Mouse (Mus musculus) erythroblast, adult 5-6 weeks (primary cell): ENCODE data around the gene Shtn1. TPM values are rescaled to one million over a fixed set of nuclear protein-coding genes. Genes with fewer than 3 reads are reported as not detected.

Experiments used
- ATAC-seq: replicated peaks from 2 replicates; pipeline ENCODE4 v1.8.0; 2016; ENCODE audit warnings: moderate number of reproducible peaks, mild to moderate bottlenecking, moderate TSS enrichment, inconsistent platforms; ENCODE audit not compliant: poor library complexity, low FRiP score, severe bottlenecking
- total RNA-seq, 2 experiments: library from RNA; stranded (forward) in 1 of 2; stranded (reverse) in 1 of 2; fragments of 150-400 nt in 1 of 2; fragments of 200-764, 138-1000 nt in 1 of 2; gene quantifications; 2 replicates each; pipeline versions ENCODE4 v1.2.3 to v1.2.4; 2015 to 2017; ENCODE audit warnings: low replicate concordance in 2 of 2

Shtn1 gene
- total RNA-seq, 2 experiments from 2014 or later, result 0.94 to 1.2 TPM

DNA sequence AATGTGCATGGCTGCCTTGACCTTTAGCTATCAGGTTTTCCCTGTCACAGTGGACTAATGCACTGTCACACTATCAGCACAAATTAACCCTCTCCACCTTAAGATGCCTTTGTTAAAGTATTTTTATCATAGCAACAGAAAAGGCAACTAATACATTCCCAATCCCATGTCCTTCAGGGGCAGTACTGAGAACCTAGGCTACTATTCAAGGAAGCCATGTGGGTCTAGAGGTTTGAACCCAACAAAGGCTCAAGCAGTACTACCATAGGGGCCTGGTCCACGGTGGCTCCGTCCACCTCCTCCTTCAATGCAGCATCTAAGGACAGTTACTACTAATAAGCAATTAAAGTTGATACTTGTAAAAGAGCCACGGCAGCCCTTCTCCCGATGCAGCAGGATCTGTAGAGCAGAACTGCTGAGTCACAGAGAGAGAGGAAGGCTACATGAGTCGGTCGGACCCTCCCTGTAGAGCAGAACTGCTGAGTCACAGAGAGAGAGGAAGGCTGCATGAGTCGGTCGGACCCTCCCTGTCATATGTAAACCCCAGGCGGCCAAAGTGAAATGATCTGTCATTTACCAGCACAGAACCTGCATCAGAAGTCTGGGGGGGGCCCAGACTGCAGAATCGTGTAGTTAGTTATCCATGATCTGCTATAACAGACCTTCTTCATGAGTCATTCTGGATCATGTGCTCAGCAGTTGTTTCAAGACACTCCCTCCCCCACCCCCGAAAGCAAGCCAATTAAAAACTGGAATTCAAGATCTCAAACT, 97.3 kb downstream of the Shtn1 start:
- no peak; the same call in 1 of the 2 replicates for ATAC-seq

DNA sequence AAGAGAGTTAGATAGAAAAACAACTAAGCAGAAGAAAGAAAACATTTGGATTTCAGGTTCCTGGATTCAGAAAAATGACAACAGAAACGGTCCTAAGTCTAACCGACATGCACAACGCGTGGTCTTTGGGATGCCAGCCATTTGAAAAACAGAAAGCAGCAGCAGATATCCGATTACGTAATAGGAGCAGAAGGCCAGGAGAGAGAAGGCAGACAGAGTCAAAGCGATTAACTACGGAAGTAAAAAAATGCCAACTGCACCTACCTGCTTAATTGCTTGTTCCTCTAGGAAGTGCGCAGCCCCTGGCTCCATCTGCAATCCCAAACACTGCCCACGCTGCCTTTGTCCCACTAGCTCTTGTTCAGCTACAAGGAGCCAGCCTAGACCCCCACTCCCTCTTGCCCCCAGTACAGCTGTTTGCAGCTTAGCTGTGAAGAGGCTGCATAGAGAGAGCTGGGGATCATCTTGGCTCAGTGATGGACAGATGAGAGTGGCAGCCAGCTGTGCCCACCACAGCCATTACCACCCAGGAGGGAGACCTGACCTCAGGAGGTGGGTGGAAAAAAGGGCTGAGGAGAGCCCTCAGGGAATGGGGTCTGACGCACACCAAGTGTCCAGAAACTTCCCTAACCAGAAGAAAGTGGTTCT, 100.6 kb downstream of the Shtn1 start:
- no peak for ATAC-seq

DNA sequence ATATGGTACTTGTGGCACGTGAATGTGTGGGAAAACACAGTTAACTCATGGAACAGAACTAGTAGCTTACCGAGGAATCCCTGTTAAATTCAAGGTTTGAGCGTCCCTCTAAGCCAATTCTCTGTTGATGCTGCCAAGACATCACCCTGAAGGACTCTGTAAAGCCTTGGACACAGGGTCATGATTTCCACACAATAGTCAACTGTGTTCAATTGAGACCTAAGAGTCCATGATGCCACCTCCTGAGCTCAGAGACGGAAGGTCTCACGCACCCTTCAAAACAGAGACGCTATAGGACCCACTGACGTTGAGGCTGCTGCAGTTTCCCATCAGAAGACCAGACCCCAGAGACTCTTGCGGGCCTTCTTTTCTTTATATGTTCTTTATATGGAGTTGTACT, 101.8 kb downstream of the Shtn1 start:
- no peak for ATAC-seq

DNA sequence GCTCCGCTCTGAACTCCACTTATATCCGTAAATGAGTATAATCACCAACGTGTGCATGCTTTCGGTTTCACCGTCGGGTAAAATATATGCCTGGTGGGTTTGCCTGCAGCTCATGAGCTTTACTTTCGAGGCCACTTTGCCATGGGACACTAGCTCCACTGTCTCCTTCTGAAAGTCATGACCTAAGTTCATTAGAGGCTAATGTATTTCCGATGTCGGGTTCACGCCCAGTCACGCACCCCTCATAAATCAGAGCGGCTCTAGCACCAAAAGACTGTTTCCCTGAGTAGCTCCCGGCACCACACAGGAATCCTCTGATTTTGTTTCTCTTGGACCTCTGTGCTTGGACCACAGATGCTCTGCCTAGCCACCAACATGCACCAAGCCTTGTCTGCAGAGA, 105.1 kb downstream of the Shtn1 start:
- no peak for ATAC-seq

DNA sequence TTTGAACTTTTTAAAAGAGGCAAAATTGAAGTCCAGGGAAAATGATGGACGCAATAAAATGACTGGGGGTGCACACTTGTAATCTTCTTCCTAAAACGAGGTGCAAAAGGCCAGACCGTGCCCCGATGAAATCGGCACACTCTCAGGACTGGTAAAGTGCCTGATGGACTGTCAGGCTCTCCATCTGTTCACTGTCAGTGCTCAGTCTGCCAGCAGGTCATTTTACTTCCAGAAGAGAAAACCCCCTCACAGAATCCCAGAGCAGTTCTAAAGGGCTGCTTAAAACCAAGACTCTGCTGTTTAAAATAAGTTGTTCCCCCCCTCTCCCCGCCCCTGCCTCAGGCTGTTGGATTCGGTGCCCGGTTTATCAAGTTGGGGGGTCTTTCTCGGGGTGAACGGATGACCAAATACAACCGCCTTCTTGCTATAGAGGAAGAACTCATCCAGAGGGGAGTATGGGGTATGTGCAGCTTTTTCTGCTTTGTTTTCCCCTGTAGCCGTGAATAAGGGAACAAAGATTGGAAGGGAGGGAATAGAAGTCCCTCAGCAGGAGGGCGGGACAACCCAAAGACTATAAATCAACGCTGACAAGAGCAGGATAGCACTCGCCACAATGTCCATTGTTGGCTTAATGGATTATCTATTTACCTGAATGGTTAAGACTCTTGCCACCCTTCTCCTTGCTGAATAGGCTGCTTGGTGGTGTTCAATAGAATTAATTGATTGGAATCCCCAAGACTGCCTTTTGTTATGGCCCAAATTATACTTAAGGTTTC, 107.0 kb downstream of the Shtn1 start:
- ATAC-seq, result no peak

DNA sequence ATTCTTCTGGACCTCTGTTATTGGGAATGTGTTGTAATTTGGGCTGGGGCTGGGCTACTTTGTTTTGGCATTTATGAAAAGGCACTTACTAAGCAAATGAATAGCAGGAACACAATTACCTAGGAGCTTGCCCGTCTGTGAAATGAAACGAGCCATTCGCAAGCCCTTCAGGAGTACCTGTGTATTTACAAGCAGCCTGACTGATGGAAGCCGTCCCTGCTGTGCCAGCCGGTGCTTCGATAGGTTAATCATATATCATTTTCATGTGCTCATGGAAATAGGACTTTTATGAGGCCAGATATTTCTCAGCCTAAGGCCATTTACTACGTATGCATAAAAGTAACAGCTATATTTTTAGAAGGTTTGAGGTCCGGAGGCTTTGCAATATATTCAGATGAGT, 112.9 kb downstream of the Shtn1 start:
- no peak for ATAC-seq

DNA sequence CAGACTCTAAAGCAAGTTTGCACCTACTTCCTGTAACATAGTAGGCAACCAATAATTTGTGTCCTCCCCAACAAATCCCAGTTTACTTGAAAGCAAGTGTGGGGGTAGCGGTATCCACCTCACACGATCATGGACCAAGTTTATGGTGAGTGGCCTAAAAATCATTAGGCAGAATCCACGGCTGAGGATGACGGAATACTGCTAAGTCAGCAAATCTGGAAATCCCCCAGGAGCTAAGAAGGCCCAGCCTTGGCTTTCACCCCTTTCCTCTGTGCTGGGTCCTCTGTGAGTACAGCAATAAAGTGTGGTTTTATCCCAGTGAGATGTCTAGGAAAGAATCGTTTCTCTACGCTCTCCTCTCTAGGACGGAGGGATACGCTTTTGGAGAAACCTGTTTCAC, 121.1 kb downstream of the Shtn1 start:
- ATAC-seq, result no peak

DNA sequence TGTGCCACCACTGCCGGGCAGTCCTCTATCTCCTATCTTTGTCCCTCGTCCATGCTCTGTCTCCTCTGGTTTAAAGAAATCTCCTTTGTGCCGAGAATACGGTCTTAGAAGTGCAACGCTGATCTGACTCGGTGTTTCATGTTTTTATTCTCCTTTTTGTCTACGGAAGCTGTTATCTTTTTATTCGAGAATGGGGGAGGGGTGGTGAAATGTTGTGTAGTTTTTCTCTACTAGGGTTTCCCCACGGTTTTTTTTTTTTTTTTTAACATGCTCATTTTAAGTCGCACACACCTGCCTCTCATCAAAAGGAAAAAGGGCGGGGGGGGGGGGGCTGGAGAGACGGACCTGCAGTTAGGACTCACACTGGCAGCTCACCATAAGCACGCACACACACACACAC, 123.7 kb downstream of the Shtn1 start:
- ATAC-seq, result no peak

DNA sequence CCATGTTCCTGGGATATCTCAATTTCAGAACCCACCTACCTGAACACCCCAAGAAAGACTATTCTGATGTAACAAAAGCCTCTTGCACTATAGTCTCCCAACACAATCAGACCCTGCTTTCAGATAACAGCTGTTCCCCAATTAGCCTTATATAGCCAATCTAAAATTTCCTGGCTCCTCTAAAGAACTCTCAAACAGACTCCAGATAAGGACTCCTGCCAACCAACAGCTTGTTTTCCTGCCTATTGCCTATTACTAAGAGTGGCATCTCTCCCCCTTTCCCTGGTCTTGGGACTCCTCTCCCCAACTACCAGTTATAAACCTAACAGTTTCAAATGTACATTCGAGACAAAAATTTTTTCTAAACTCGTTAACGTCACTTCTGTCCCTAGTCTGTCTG, 124.4 kb downstream of the Shtn1 start:
- no peak for ATAC-seq

DNA sequence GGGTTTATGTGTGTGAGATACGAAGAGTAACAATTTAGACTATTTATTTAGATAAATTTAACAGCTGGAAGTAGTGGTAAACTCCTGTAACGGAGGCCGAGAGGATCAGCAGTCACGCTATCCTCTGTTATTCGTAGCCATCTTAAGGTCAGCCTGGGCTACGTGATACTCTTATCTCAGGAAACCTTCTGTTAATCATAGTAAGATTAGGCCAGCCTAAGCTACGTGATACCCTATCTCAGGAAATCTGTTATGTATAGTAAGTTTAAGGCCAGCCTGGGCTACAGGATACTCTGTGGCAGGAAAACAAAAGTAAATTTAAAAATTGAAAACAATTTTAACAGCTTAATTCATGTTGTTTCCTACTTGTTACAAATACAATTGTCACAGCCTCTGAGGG, 129.9 kb downstream of the Shtn1 start:
- no peak for ATAC-seq

DNA sequence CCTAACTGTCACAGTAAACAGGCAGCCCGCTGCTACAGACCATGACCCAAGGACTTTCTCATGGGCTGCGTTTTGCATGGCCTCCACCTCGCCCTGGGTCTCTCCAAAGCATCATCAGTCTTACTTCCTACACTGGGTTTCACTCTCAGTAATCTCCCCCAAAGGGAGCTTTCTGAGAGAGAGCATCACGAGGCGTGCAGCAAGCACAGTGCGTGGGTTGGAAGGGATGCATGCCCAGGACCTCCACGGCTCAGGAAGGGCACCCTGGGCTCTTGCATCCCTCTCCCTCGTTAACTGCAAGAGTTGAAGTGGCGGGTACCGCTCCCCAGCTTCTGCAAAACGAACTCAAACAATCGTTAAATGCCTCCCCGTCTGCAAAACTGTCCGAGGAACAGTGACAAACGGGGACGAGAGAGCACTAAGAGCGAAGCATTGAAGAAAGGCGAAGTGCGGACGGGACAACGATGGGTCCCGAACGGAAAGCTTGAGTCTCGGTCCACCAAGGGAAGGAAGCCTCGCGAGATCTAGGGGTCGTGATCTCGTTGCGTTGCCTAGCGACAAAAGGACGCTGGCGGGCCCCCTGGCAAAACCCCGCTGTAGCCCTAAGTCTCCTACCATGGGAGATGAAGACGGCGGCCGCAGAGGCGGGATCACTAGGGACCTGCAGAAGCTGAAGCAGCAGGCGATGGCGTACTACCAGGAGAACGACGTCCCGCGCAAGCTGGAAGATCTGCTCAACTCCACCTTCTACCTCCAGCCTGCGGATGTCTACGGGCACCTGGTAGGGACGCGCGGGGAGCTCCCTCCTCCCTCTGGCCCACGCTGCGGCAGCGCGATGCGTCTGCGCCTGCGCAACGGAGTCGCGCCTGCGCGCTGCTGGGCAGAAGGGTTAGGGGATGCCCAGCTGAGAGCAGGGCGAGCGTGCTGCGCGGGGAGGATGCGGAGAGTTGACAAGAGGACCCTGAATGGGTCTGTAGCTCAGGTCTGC, 132.8 kb downstream of the Shtn1 start, which contains the start of the genes Eno4 and Hspa12a:
TSS of gene Eno4 (plus strand) at position 585 of the 988 bp plus-strand sequence.
TSS of gene Hspa12a (minus strand) at position 814 of the 988 bp plus-strand sequence.
- ATAC-seq, result no peak

DNA sequence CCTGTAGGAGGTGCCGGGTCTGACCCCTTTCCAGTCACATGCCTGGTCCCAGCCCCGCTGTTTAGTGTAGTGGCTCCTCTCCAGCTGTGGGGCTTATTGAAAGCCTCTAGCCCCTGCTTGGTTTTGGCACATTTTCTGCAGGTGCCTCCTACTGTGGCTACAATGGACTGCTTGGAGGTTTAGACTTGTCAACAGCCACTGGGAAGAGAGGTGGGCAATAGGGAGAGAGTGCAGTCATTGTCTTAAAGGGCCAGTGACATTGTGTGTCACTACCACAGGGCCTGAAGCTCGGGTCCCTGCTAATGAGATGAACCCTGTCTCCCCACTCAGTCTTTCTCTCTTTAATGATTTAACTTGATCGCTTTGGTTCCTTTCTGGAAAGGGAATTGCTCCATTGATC, 142.8 kb downstream of the Shtn1 start:
- no peak for ATAC-seq

DNA sequence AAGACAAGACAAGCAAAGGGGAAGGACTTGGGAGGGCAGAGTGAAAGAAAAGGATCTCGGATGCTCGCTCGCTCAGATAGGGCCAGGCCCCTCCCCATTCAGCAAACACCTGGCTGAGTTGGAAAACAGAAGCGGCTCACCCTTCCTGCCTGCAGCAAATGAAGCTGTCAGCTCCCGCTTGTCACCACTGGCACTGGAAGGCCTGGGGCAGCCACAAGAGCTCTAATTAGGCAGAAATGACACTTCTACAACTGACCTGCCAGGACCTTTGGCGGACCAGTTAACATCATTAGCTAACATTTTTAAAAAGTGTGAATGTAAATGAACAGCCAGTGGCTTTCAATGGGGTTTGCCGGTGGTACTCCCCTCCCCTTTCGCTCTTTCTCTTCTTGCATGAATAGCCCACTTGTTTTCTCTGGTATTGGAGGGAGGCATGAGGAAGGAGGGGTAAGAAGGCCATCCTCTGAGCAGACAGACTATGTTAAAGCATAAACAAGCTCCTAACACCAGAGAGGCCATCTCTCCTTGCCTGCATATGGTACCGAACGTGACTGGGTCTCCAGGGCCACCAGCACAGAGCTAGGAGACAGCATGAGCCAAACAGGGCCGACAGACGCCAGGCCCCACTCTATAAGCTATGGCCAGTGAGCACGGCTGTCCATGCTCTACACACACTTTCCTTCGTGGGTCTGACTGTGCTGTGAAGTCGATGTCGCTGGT, 144.7 kb downstream of the Shtn1 start:
- ATAC-seq, result no peak

Other genes with a start within 250 kb of the Shtn1 start
- gene Eno4, start 132.7 kb downstream of the Shtn1 start, total RNA-seq (2015; ENCODE audit: low replicate concordance), result not detected in 2 replicates
- gene Eno4, start 132.7 kb downstream of the Shtn1 start, total RNA-seq (2017; ENCODE audit: low replicate concordance), result not detected in 2 replicates
- gene Hspa12a, start 132.4 kb downstream of the Shtn1 start, total RNA-seq (2015; ENCODE audit: low replicate concordance), result not detected in 2 replicates
- gene Hspa12a, start 132.4 kb downstream of the Shtn1 start, total RNA-seq (2017; ENCODE audit: low replicate concordance), result not detected in 2 replicates
- not detected in 2 replicates for gene Vax1, start 94.0 kb upstream of the Shtn1 start, total RNA-seq (2015; ENCODE audit: low replicate concordance)
- gene Vax1, start 94.0 kb upstream of the Shtn1 start, total RNA-seq (2017; ENCODE audit: low replicate concordance), result not detected in 2 replicates
- gene Kcnk18, start 143.1 kb upstream of the Shtn1 start, total RNA-seq (2015; ENCODE audit: low replicate concordance), result not detected in 2 replicates
- gene Kcnk18, start 143.1 kb upstream of the Shtn1 start, total RNA-seq (2017; ENCODE audit: low replicate concordance), result not detected in 2 replicates
- gene Slc18a2, start 184.8 kb upstream of the Shtn1 start, total RNA-seq (2015; ENCODE audit: low replicate concordance), result 1.3 and 3.3 TPM in 2 replicates
- 0.85 and 1.7 TPM in 2 replicates for gene Slc18a2, start 184.8 kb upstream of the Shtn1 start, total RNA-seq (2017; ENCODE audit: low replicate concordance)
- 144 and 176 TPM in 2 replicates for gene Rps12-ps3, start 246.2 kb upstream of the Shtn1 start, total RNA-seq (2015; ENCODE audit: low replicate concordance)
- gene Rps12-ps3, start 246.2 kb upstream of the Shtn1 start, total RNA-seq (2017; ENCODE audit: low replicate concordance), result 58.3 and 69.0 TPM in 2 replicates